Comparison of ENCODE assay signal across 11 mouse cellular contexts in the genomic region with DNA sequence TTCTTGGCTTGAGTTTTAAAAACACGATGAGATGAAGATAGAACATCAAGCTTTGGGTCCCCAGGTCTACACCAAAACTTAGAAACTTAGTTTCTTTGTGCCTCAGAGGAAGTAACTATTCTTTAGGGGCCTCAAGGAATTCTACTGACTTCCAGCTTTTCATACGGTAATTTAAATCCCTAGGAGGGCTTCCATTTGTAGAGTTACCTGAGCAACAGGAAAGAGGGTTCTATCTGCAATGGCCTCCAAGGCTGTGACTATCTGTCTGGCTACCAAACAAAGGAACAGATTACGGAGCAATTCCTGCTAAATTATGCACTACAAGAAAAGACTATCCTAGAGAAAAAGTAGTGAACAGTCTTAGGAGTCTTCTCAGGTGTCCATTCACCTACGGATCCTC.
"Had no signal": no experiment of that assay in that cellular context is flagged by ENCODE, and none has a peak within 500 bp of the region (broad histone marks: within the 10 kb centered on the region; RNA-seq: fewer than 3 reads in every experiment).

No protein-coding gene starts in this region.

- DNase-seq: lung, adult 18-20 months; lung, embryonic 14.5 days; lung, postnatal 10 days; retina, postnatal 1 day; right cerebral cortex, adult 18-20 months; right cerebral cortex, postnatal 25 days; right cerebral cortex, postnatal 4 days; spleen, adult 18-20 months; thymus, adult 18-20 months; thymus, postnatal 14 days; thymus, postnatal 36 days had no signal
